Mouse (Mus musculus) stomach, embryonic 16.5 days (tissue): ENCODE results near the gene Srcin1. TPM values are rescaled to one million over a fixed set of nuclear protein-coding genes. Genes with fewer than 3 reads are reported as not detected.

ENCODE experiments used
- ATAC-seq: fragments of 200-750 bp; cut with Nextera tagmentation; 2 replicates; pipeline ENCODE4 v1.8.0; 2017; ENCODE audit warnings: moderate number of reproducible peaks, moderate TSS enrichment; ENCODE audit not compliant: insufficient read depth, low FRiP score
- H3K27ac ChIP-seq: fragments of 300-500 bp; sonication (generic); 2 replicates; pipeline ENCODE4 v1.5.1; 2014; ENCODE audit warnings: low read length
- H3K27me3 ChIP-seq: fragments of 300-500 bp; sonication (generic); 2 replicates; pipeline ENCODE4 v1.6.1; 2014; ENCODE audit warnings: low read length, control low read depth, mixed read lengths; ENCODE audit not compliant: control insufficient read depth, insufficient read depth
- H3K36me3 ChIP-seq: fragments of 300-500 bp; sonication (generic); 2 replicates; pipeline ENCODE4 v1.6.1; 2014; ENCODE audit warnings: low read length; ENCODE audit not compliant: control insufficient read depth, insufficient read depth
- H3K4me1 ChIP-seq: fragments of 300-500 bp; sonication (generic); 2 replicates; pipeline ENCODE4 v1.6.1; 2014; ENCODE audit warnings: low read length, control low read depth, mixed read lengths; ENCODE audit not compliant: control insufficient read depth, insufficient read depth
- H3K4me2 ChIP-seq: fragments of 300-500 bp; sonication (generic); 2 replicates; pipeline ENCODE4 v1.6.1; 2014; ENCODE audit warnings: low read depth, low read length, mixed read lengths
- H3K4me3 ChIP-seq: fragments of 300-500 bp; sonication (generic); replicated peaks from 2 replicates; pipeline ENCODE4 v1.5.1; 2014; ENCODE audit warnings: mild to moderate bottlenecking, low read length
- H3K9ac ChIP-seq: fragments of 300-500 bp; sonication (generic); 2 replicates; pipeline ENCODE4 v1.6.1; 2014; ENCODE audit warnings: low read length
- H3K9me3 ChIP-seq: fragments of 300-500 bp; sonication (generic); replicated peaks from 2 replicates; pipeline ENCODE4 v1.6.1; 2016; ENCODE audit warnings: low read length, control low read depth; ENCODE audit not compliant: control insufficient read depth
- whole genome bisulfite sequencing: fragments of 180-500 bp; shearing (Covaris S2); extraction: QIAGEN DNeasy Blood & Tissue Kit; methylation state at CpG from one replicate; pipeline ENCODE4 v1.1.7; 2014; 5-methylcytosine and 5-hydroxymethylcytosine counted together
- polyA plus RNA-seq: library from polyadenylated mRNA; unstranded; fragments of >200 nt; fragmentation: Nextera tagmentation; extraction: Ambion mirVana; gene quantifications from 2 replicates; pipeline ENCODE4 v1.2.1, GENCODE M21; 2015

The Srcin1 gene
- polyA plus RNA-seq, 1 experiment from 2014 or later: 0.39 TPM

- Histone ChIP-seq H3K9me3 (no peaks in the 10 kb centered on the region), H3K36me3 (no peaks in the 10 kb centered on the region), H3K9ac (no peak overlapping the region), H3K27me3 (peaks cover 49% of the 10 kb centered on the region), H3K4me1 (peaks cover 13% of the 10 kb centered on the region), H3K27ac (no peak overlapping the region), H3K4me3 (no peak overlapping the region), H3K4me2 (no peak overlapping the region)
- 66% methylated on average over 3 of the region's 3 CpGs for WGBS
- ATAC-seq: no peak
Measured at GRCm38 (mm10) chr11:97540136-97540535, 35.9 kb downstream of the Srcin1 start.

GRCm38 (mm10) chr11:97539622-97540021, 36.4 kb downstream of the Srcin1 start:
- no peak overlapping the region for H3K27ac ChIP-seq
- H3K4me3 ChIP-seq: no peak overlapping the region
- 65% methylated on average over 5 of the region's 5 CpGs for WGBS
- H3K36me3 ChIP-seq: no peaks in the 10 kb centered on the region
- H3K27me3 ChIP-seq: peaks cover 49% of the 10 kb centered on the region
- no peaks in the 10 kb centered on the region for H3K9me3 ChIP-seq
- no peak overlapping the region for H3K9ac ChIP-seq
- H3K4me1 ChIP-seq: peaks cover 18% of the 10 kb centered on the region
- H3K4me2 ChIP-seq: no peak overlapping the region
- no peak for ATAC-seq

GRCm38 (mm10) chr11:97537580-97538089, 38.4 kb downstream of the Srcin1 start:
- Histone ChIP-seq H3K4me3 (no peak overlapping the region), H3K27me3 (peaks cover 57% of the 10 kb centered on the region), H3K4me2 (peak overlapping the region; percentile 51; the same call in 1 of the 2 replicates), H3K9ac (peak overlapping the region; percentile 36; the same call in 1 of the 2 replicates), H3K4me1 (peaks cover 25% of the 10 kb centered on the region), H3K27ac (no peak overlapping the region), H3K9me3 (no peaks in the 10 kb centered on the region), H3K36me3 (no peaks in the 10 kb centered on the region)
- no peak for ATAC-seq
- 40% methylated on average over 12 of the region's 12 CpGs for WGBS

- no peak overlapping the region for H3K27ac ChIP-seq
- WGBS: 1% methylated on average over 36 of the region's 36 CpGs
- H3K4me2 ChIP-seq: peak overlapping the region; percentile 51
- no peaks in the 10 kb centered on the region for H3K36me3 ChIP-seq
- H3K27me3 ChIP-seq: peaks cover 63% of the 10 kb centered on the region
- no peaks in the 10 kb centered on the region for H3K9me3 ChIP-seq
- peak overlapping the region; percentile 36 for H3K9ac ChIP-seq
- H3K4me3 ChIP-seq: peak overlapping the region; percentile 32
- no peak for ATAC-seq
- H3K4me1 ChIP-seq: peaks cover 26% of the 10 kb centered on the region
Measured at GRCm38 (mm10) chr11:97536835-97537579, 39.0 kb downstream of the Srcin1 start.

- peaks cover 67% of the 10 kb centered on the region for H3K27me3 ChIP-seq
- H3K4me2 ChIP-seq: peak overlapping the region; percentile 51
- no peak for ATAC-seq
- peak overlapping the region; percentile 32; the same call in 1 of the 2 replicates for H3K4me3 ChIP-seq
- H3K27ac ChIP-seq: no peak overlapping the region
- 12% methylated on average over 35 of the region's 35 CpGs for WGBS
- H3K36me3 ChIP-seq: no peaks in the 10 kb centered on the region
- no peaks in the 10 kb centered on the region for H3K9me3 ChIP-seq
- H3K4me1 ChIP-seq: peaks cover 28% of the 10 kb centered on the region
- no peak overlapping the region for H3K9ac ChIP-seq
Measured at GRCm38 (mm10) chr11:97536083-97536747, 39.8 kb downstream of the Srcin1 start.

GRCm38 (mm10) chr11:97535660-97536059, 40.3 kb downstream of the Srcin1 start:
- no peak for ATAC-seq
- H3K36me3 ChIP-seq: no peaks in the 10 kb centered on the region
- no peaks in the 10 kb centered on the region for H3K9me3 ChIP-seq
- peaks cover 69% of the 10 kb centered on the region for H3K27me3 ChIP-seq
- H3K4me2 ChIP-seq: no peak overlapping the region
- H3K4me3 ChIP-seq: no peak overlapping the region
- H3K9ac ChIP-seq: no peak overlapping the region
- no peak overlapping the region for H3K27ac ChIP-seq
- WGBS: 46% methylated on average over 5 of the region's 5 CpGs
- H3K4me1 ChIP-seq: peaks cover 22% of the 10 kb centered on the region

GRCm38 (mm10) chr11:97535308-97535630, 40.7 kb downstream of the Srcin1 start:
- Histone ChIP-seq H3K4me1 (peaks cover 18% of the 10 kb centered on the region), H3K36me3 (no peaks in the 10 kb centered on the region), H3K9me3 (no peaks in the 10 kb centered on the region), H3K4me2 (0 out of 2 replicates have a peak overlapping the region, but pooled peaks have one; percentile 41), H3K27ac (no peak overlapping the region), H3K9ac (no peak overlapping the region), H3K4me3 (no peak overlapping the region), H3K27me3 (peaks cover 69% of the 10 kb centered on the region)
- 22% methylated on average over 5 of the region's 5 CpGs for WGBS
- no peak for ATAC-seq

GRCm38 (mm10) chr11:97534442-97535307, 41.3 kb downstream of the Srcin1 start:
- H3K4me3 ChIP-seq: peak overlapping the region; percentile 26
- H3K27me3 ChIP-seq: peaks cover 69% of the 10 kb centered on the region
- peak overlapping the region; percentile 41 for H3K4me2 ChIP-seq
- H3K4me1 ChIP-seq: peaks cover 16% of the 10 kb centered on the region
- no peaks in the 10 kb centered on the region for H3K36me3 ChIP-seq
- H3K9me3 ChIP-seq: no peaks in the 10 kb centered on the region
- no peak for ATAC-seq
- WGBS: 2% methylated on average over 95 of the region's 95 CpGs
- H3K9ac ChIP-seq: no peak overlapping the region
- no peak overlapping the region for H3K27ac ChIP-seq
